Mouse (Mus musculus) stomach, embryonic 16.5 days (tissue): ENCODE measurements around the gene Rbfox3. TPM values are rescaled to one million over a fixed set of nuclear protein-coding genes. Genes with fewer than 3 reads are reported as not detected.

Experiments
- ATAC-seq: fragments of 200-750 bp; cut with Nextera tagmentation; 2 replicates; pipeline ENCODE4 v1.8.0; 2017; ENCODE audit warnings: moderate number of reproducible peaks, moderate TSS enrichment; ENCODE audit not compliant: insufficient read depth, low FRiP score
- H3K27ac ChIP-seq: fragments of 300-500 bp; sonication (generic); 2 replicates; pipeline ENCODE4 v1.5.1; 2014; ENCODE audit warnings: low read length
- H3K27me3 ChIP-seq: fragments of 300-500 bp; sonication (generic); 2 replicates; pipeline ENCODE4 v1.6.1; 2014; ENCODE audit warnings: low read length, control low read depth, mixed read lengths; ENCODE audit not compliant: control insufficient read depth, insufficient read depth
- H3K36me3 ChIP-seq: fragments of 300-500 bp; sonication (generic); 2 replicates; pipeline ENCODE4 v1.6.1; 2014; ENCODE audit warnings: low read length; ENCODE audit not compliant: control insufficient read depth, insufficient read depth
- H3K4me1 ChIP-seq: fragments of 300-500 bp; sonication (generic); 2 replicates; pipeline ENCODE4 v1.6.1; 2014; ENCODE audit warnings: low read length, control low read depth, mixed read lengths; ENCODE audit not compliant: control insufficient read depth, insufficient read depth
- H3K4me2 ChIP-seq: fragments of 300-500 bp; sonication (generic); 2 replicates; pipeline ENCODE4 v1.6.1; 2014; ENCODE audit warnings: low read depth, low read length, mixed read lengths
- H3K4me3 ChIP-seq: fragments of 300-500 bp; sonication (generic); replicated peaks from 2 replicates; pipeline ENCODE4 v1.5.1; 2014; ENCODE audit warnings: mild to moderate bottlenecking, low read length
- H3K9ac ChIP-seq: fragments of 300-500 bp; sonication (generic); 2 replicates; pipeline ENCODE4 v1.6.1; 2014; ENCODE audit warnings: low read length
- H3K9me3 ChIP-seq: fragments of 300-500 bp; sonication (generic); replicated peaks from 2 replicates; pipeline ENCODE4 v1.6.1; 2016; ENCODE audit warnings: low read length, control low read depth; ENCODE audit not compliant: control insufficient read depth
- WGBS: fragments of 180-500 bp; shearing (Covaris S2); extraction: QIAGEN DNeasy Blood & Tissue Kit; methylation state at CpG from one replicate; pipeline ENCODE4 v1.1.7; 2014; 5-methylcytosine and 5-hydroxymethylcytosine counted together
- polyA plus RNA-seq: library from polyadenylated mRNA; unstranded; fragments of >200 nt; fragmentation: Nextera tagmentation; extraction: Ambion mirVana; gene quantifications from 2 replicates; pipeline ENCODE4 v1.2.1, GENCODE M21; 2015

The Rbfox3 gene
- polyA plus RNA-seq, 1 experiment from 2014 or later: 1.1 TPM

- Histone ChIP-seq H3K4me2 (no peak overlapping the region), H3K9me3 (no peaks in the 10 kb centered on the region), H3K27ac (no peak overlapping the region), H3K9ac (no peak overlapping the region), H3K4me3 (no peak overlapping the region), H3K36me3 (no peaks in the 10 kb centered on the region), H3K27me3 (no peaks in the 10 kb centered on the region), H3K4me1 (no peaks in the 10 kb centered on the region)
- WGBS: 76% methylated on average over 13 of the region's 13 CpGs
- ATAC-seq: no peak
These were observed 258.8 kb downstream of the Rbfox3 start for GRCm38 (mm10) chr11:118652401-118653240.

GRCm38 (mm10) chr11:118648369-118648768 is 263.0 kb downstream of the Rbfox3 start:
- no peaks in the 10 kb centered on the region for H3K4me1 ChIP-seq
- no peak for ATAC-seq
- H3K9ac ChIP-seq: no peak overlapping the region
- H3K36me3 ChIP-seq: no peaks in the 10 kb centered on the region
- H3K27ac ChIP-seq: no peak overlapping the region
- H3K4me3 ChIP-seq: no peak overlapping the region
- WGBS: 20% methylated on average over 5 of the region's 5 CpGs
- no peaks in the 10 kb centered on the region for H3K27me3 ChIP-seq
- no peak overlapping the region for H3K4me2 ChIP-seq
- no peaks in the 10 kb centered on the region for H3K9me3 ChIP-seq

GRCm38 (mm10) chr11:118646864-118647263 is 264.5 kb downstream of the Rbfox3 start:
- Histone ChIP-seq H3K4me1 (no peaks in the 10 kb centered on the region), H3K27me3 (no peaks in the 10 kb centered on the region), H3K4me2 (no peak overlapping the region), H3K4me3 (no peak overlapping the region), H3K9me3 (no peaks in the 10 kb centered on the region), H3K9ac (no peak overlapping the region), H3K36me3 (no peaks in the 10 kb centered on the region), H3K27ac (no peak overlapping the region)
- no peak for ATAC-seq
- 76% methylated on average over 3 of the region's 3 CpGs for WGBS

- no peaks in the 10 kb centered on the region for H3K4me1 ChIP-seq
- H3K9ac ChIP-seq: no peak overlapping the region
- no peak overlapping the region for H3K4me3 ChIP-seq
- H3K27ac ChIP-seq: no peak overlapping the region
- no peaks in the 10 kb centered on the region for H3K9me3 ChIP-seq
- no peak overlapping the region for H3K4me2 ChIP-seq
- no peaks in the 10 kb centered on the region for H3K27me3 ChIP-seq
- 73% methylated on average over 3 of the region's 3 CpGs for WGBS
- H3K36me3 ChIP-seq: no peaks in the 10 kb centered on the region
- no peak for ATAC-seq
These were observed 266.2 kb downstream of the Rbfox3 start for GRCm38 (mm10) chr11:118645158-118645557.

- no peaks in the 10 kb centered on the region for H3K36me3 ChIP-seq
- no peak overlapping the region for H3K4me2 ChIP-seq
- H3K4me3 ChIP-seq: no peak overlapping the region
- WGBS: 88% methylated on average over 4 of the region's 4 CpGs
- no peaks in the 10 kb centered on the region for H3K4me1 ChIP-seq
- ATAC-seq: no peak
- no peak overlapping the region for H3K27ac ChIP-seq
- no peaks in the 10 kb centered on the region for H3K27me3 ChIP-seq
- H3K9ac ChIP-seq: no peak overlapping the region
- no peaks in the 10 kb centered on the region for H3K9me3 ChIP-seq
These were observed 270.7 kb downstream of the Rbfox3 start for GRCm38 (mm10) chr11:118640706-118641105.

GRCm38 (mm10) chr11:118637718-118638117 is 273.7 kb downstream of the Rbfox3 start:
- Histone ChIP-seq H3K4me3 (no peak overlapping the region), H3K27ac (no peak overlapping the region), H3K9ac (no peak overlapping the region), H3K27me3 (no peaks in the 10 kb centered on the region), H3K4me1 (no peaks in the 10 kb centered on the region), H3K9me3 (no peaks in the 10 kb centered on the region), H3K4me2 (no peak overlapping the region), H3K36me3 (no peaks in the 10 kb centered on the region)
- no peak for ATAC-seq
- WGBS: 68% methylated on average over 10 of the region's 10 CpGs

GRCm38 (mm10) chr11:118634647-118635046 is 276.8 kb downstream of the Rbfox3 start:
- H3K27me3 ChIP-seq: no peaks in the 10 kb centered on the region
- no peaks in the 10 kb centered on the region for H3K4me1 ChIP-seq
- H3K9ac ChIP-seq: no peak overlapping the region
- no peak overlapping the region for H3K4me2 ChIP-seq
- H3K36me3 ChIP-seq: no peaks in the 10 kb centered on the region
- WGBS: 53% methylated on average over 8 of the region's 8 CpGs
- no peak overlapping the region for H3K27ac ChIP-seq
- H3K4me3 ChIP-seq: no peak overlapping the region
- no peaks in the 10 kb centered on the region for H3K9me3 ChIP-seq
- no peak for ATAC-seq

GRCm38 (mm10) chr11:118629718-118630117 is 281.7 kb downstream of the Rbfox3 start:
- Histone ChIP-seq H3K9ac (no peak overlapping the region), H3K9me3 (no peaks in the 10 kb centered on the region), H3K4me2 (no peak overlapping the region), H3K4me1 (no peaks in the 10 kb centered on the region), H3K36me3 (no peaks in the 10 kb centered on the region), H3K27me3 (no peaks in the 10 kb centered on the region), H3K4me3 (no peak overlapping the region), H3K27ac (no peak overlapping the region)
- no peak for ATAC-seq
- 92% methylated on average over 1 of the region's 1 CpGs for WGBS

GRCm38 (mm10) chr11:118627541-118627940 is 283.9 kb downstream of the Rbfox3 start:
- Histone ChIP-seq H3K9me3 (no peaks in the 10 kb centered on the region), H3K27ac (no peak overlapping the region), H3K4me1 (no peaks in the 10 kb centered on the region), H3K9ac (no peak overlapping the region), H3K4me2 (no peak overlapping the region), H3K36me3 (no peaks in the 10 kb centered on the region), H3K27me3 (no peaks in the 10 kb centered on the region), H3K4me3 (no peak overlapping the region)
- ATAC-seq: no peak
- WGBS: 51% methylated on average over 5 of the region's 5 CpGs
